In genomic region chrX:104478041-104478440, GRCm38 (mm10) we compare ENCODE assay signal across 25 mouse cellular contexts. TPM values are rescaled to one million over a fixed set of nuclear protein-coding genes. Genes with fewer than 3 reads are reported as not detected.
DNase-seq lines count a peak whose midpoint lies in the region; ATAC-seq and TF ChIP-seq lines count a peak whose summit lies in the region.
"Had no signal": no experiment of that assay in that cellular context is flagged by ENCODE, and none has a peak within 500 bp of the region (broad histone marks: within the 10 kb centered on the region; RNA-seq: fewer than 3 reads in every experiment).

No protein-coding gene starts in this region.

- H3K4me2 ChIP-seq in lung, embryonic 15.5 days = no peak overlapping the region
- H3K4me2 ChIP-seq: forebrain, embryonic 15.5 days; heart, embryonic 13.5 days; hindbrain, embryonic 12.5 days; kidney, embryonic 15.5 days; neural tube, embryonic 13.5 days had no signal

- no peaks in the 10 kb centered on the region for H3K36me3 ChIP-seq in lung, embryonic 15.5 days
- H3K36me3 ChIP-seq: forebrain, embryonic 15.5 days; heart, embryonic 13.5 days; hindbrain, embryonic 12.5 days; kidney, embryonic 15.5 days; neural tube, embryonic 13.5 days had no signal

- DNase-seq in embryo, embryonic 10 days (ENCODE audit: low spot score) = peak; percentile 10
- DNase-seq in embryo, embryonic 9.5 days (ENCODE audit: extremely low spot score) = no peak
- DNase-seq in lung, adult 2 months = no peak
- DNase-seq in ZHBTc4 (ENCODE audit: low read depth, low spot score) = peak; percentile 49
- DNase-seq in heart, postnatal 36 days = no peak
- DNase-seq in cerebellum, postnatal 4 days (ENCODE audit: low spot score in 2 of 2) = no peak
- no peak for DNase-seq in ovary, adult 18-20 months (ENCODE audit: low spot score)
- DNase-seq: adrenal gland, postnatal 36 days; cerebellum, adult 9-10 months; gastrocnemius, postnatal 14 days; heart, adult 2 months; heart, postnatal 14 days; kidney, adult 11 months; lung, postnatal 4 days; right cerebral cortex, adult 18-20 months; thymus, adult 18-20 months; thymus, postnatal 4 days had no signal

- H3K27ac ChIP-seq in lung, embryonic 15.5 days = peak overlapping the region; percentile 24; the same call in 1 of the 2 replicates
- H3K27ac ChIP-seq: forebrain, embryonic 15.5 days; heart, adult 2 months; heart, embryonic 13.5 days; hindbrain, embryonic 12.5 days; kidney, embryonic 15.5 days; neural tube, embryonic 13.5 days had no signal

- TF ChIP-seq POLR2A in lung, adult 2 months (IDR thresholded peaks at IDR 0.05; ENCODE audit: borderline replicate concordance, extremely low read depth, low read depth, low read length) = no peak

- intact Hi-C loops in heart, postnatal 36 days (cut with DNase I) = no loop called here

- no peak for ATAC-seq in lung, embryonic 15.5 days (ENCODE audit: borderline replicate concordance, extremely low read depth, low FRiP score, low TSS enrichment)
- ATAC-seq: forebrain, embryonic 15.5 days; midbrain, embryonic 16.5 days had no signal

- WGBS in lung, embryonic 15.5 days = 16% methylated on average over 2 of the region's 2 CpGs
- WGBS in lung, adult 2 months = 22% methylated on average over 2 of the region's 2 CpGs

- TF ChIP-seq CTCF in lung, adult 2 months (IDR thresholded peaks at IDR 0.05; ENCODE audit: insufficient read depth, low read length) = no peak

- no peak overlapping the region for H3K4me3 ChIP-seq in lung, embryonic 15.5 days
- H3K4me3 ChIP-seq in lung, adult 2 months (replicated peaks; ENCODE audit: extremely low read depth, low read depth, low read length) = no peak overlapping the region
- H3K4me3 ChIP-seq: forebrain, embryonic 15.5 days; heart, adult 2 months; heart, embryonic 13.5 days; hindbrain, embryonic 12.5 days; kidney, embryonic 15.5 days; myocyte; neural tube, embryonic 13.5 days had no signal

- H3K9me3 ChIP-seq in lung, embryonic 15.5 days = no peaks in the 10 kb centered on the region
- H3K9me3 ChIP-seq: forebrain, embryonic 15.5 days; heart, embryonic 13.5 days; hindbrain, embryonic 12.5 days; kidney, embryonic 15.5 days; neural tube, embryonic 13.5 days had no signal

- H3K9ac ChIP-seq in lung, embryonic 15.5 days = no peak overlapping the region
- H3K9ac ChIP-seq: forebrain, embryonic 15.5 days; heart, embryonic 13.5 days; hindbrain, embryonic 12.5 days; kidney, embryonic 15.5 days; neural tube, embryonic 13.5 days had no signal

- no peaks in the 10 kb centered on the region for H3K4me1 ChIP-seq in lung, embryonic 15.5 days
- no peaks in the 10 kb centered on the region for H3K4me1 ChIP-seq in lung, adult 2 months (ENCODE audit: control insufficient read depth, insufficient read depth, low read length)
- H3K4me1 ChIP-seq: forebrain, embryonic 15.5 days; heart, embryonic 13.5 days; hindbrain, embryonic 12.5 days; kidney, embryonic 15.5 days; neural tube, embryonic 13.5 days had no signal

- peaks cover 4% of the 10 kb centered on the region; the same call in 1 of the 2 replicates for H3K27me3 ChIP-seq in lung, embryonic 15.5 days
- H3K27me3 ChIP-seq: forebrain, embryonic 15.5 days had no signal

RNA-seq across cellular contexts. Expression of gene Uprt, which starts 4.6 kb away (rescaled TPM):
- 1.9 and 2.6 TPM in 2 replicates for polyA plus RNA-seq in lung, embryonic 15.5 days (2015; fragmentation: Nextera tagmentation; extraction: Ambion mirVana)
- 3.8 and 4.7 TPM in 2 replicates for polyA plus RNA-seq in lung, adult 2 months (2012; rRNA removed)
- total RNA-seq in heart, postnatal 36 days (2021) = 1 to 10 TPM; 7.4 to 9.3 TPM

Comparison
In these comparisons a context has a peak if more than half of its experiments do, and no peak if none do; other contexts are left out.
1. DNase-seq: peak in embryo, embryonic 10 days (single experiment) and ZHBTc4 (single experiment); none in embryo, embryonic 9.5 days (single experiment), lung, adult 2 months (single experiment), heart, postnatal 36 days (0 of 2), cerebellum, postnatal 4 days (0 of 2) and ovary, adult 18-20 months (single experiment).